Mouse (Mus musculus) lung, adult 10 weeks (tissue): ENCODE results near the gene Gpr33. TPM values are rescaled to one million over a fixed set of nuclear protein-coding genes. Genes with fewer than 3 reads are reported as not detected.

Experiments
- polyA plus RNA-seq: library from polyadenylated mRNA; stranded (reverse); fragments of 350-450 nt; fragmentation: Illumina TruSeq; extraction: RNeasy Lipid Tissue Mini Kit (QIAGEN cat#74804); gene quantifications from one replicate; pipeline ENCODE4 v1.2.3, GENCODE M21; 2014; ENCODE audit warnings: low read depth, low replicate concordance; ENCODE audit not compliant: insufficient read depth

Gpr33 gene
- polyA plus RNA-seq, result 0.22 TPM

GRCm38 (mm10) chr12:52027963-52028362 is at the start of gene Gpr33:
Gene Gpr33 (minus strand): TSS chr12:52028063.

GRCm38 (mm10) chr12:52005877-52006632 is 21.8 kb downstream of the Gpr33 start, which contains the start of gene Dtd2:
Gene Dtd2 (minus strand): TSS chr12:52006501.

Other genes starting within 250 kb of the Gpr33 start
- gene Hectd1, start 198.5 kb downstream of the Gpr33 start, polyA plus RNA-seq, result 11.9 TPM
- 4.9 TPM for gene Heatr5a, start 56.7 kb downstream of the Gpr33 start, polyA plus RNA-seq
- gene Dtd2, start 21.6 kb downstream of the Gpr33 start, polyA plus RNA-seq, result 6.3 TPM
- gene Nubpl, start 69.7 kb upstream of the Gpr33 start, polyA plus RNA-seq, result 3.7 TPM